Mouse (Mus musculus) erythroid progenitor cell, adult 5-6 weeks (primary cell): Measurements from ENCODE around the gene Tshz2. TPM values are rescaled to one million over a fixed set of nuclear protein-coding genes. Genes with fewer than 3 reads are reported as not detected.

Source experiments
- ATAC-seq: replicated peaks from 2 replicates; pipeline ENCODE4 v1.8.0; 2016; ENCODE audit warnings: moderate number of reproducible peaks, mild to moderate bottlenecking, moderate TSS enrichment, inconsistent platforms; ENCODE audit not compliant: poor library complexity, low FRiP score, severe bottlenecking
- total RNA-seq, 2 experiments: library from RNA; stranded (forward) in 1 of 2; stranded (reverse) in 1 of 2; fragments of 150-400 nt in 1 of 2; fragments of 186-747, 209-891 nt in 1 of 2; gene quantifications; 2 replicates each; pipeline versions ENCODE4 v1.2.3 to v1.2.4; 2015 to 2017; ENCODE audit warnings: low replicate concordance in 2 of 2

Gene Tshz2
- total RNA-seq, 2 experiments from 2014 or later = not detected

DNA sequence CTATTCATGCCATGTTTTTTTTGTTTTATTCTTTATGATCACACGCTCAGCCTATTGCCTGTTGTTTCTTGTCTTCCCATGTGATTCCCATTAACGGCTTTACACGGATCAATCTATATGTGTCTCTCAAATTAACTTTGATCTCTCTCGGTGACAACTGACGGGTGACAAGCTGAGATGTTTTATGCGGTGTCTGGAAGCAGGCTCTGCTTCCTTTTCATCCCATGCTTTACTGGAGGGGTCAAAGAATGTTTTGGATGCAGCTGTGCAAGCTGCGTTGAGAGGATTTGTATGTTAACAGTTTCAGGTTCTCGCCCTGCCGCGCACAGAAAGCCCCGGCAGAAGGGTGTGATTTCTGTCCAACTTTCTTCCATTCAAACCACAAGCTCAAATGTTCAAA is 155.1 kb downstream of the Tshz2 start:
- no peak for ATAC-seq

DNA sequence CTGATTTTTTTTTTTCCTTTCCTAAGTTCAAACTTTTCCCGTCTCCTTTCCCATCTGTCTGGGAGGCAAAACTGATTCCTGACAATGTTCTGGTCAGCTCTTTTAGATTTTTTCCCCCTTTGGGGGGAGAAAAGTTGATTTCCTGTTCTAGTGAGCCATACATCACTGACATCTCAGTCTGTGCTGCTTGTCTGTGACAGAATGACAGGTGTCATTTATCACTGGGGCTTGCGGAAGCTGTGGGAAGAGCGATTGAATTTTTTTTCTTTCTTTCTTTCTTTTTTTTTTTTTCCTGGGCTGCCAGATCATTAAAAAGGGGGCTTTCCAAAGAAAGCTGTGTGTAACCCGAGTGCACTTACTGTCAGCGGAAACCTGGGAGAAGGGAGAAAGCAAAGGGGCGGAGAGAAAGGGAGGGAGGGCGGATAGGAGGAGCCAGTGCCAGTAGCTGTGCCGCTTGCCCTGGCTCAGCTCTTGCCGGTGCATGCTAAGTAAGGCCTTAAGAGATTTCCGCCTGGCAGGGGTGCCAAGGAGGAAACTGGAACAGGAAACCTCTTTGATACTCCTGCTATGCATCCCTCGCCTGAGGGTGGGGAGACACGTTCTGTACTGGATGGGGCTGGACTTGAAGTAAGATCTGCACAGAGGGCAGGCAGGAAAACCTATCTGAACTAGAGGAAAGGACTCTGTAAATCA is 157.8 kb downstream of the Tshz2 start:
- no peak for ATAC-seq

DNA sequence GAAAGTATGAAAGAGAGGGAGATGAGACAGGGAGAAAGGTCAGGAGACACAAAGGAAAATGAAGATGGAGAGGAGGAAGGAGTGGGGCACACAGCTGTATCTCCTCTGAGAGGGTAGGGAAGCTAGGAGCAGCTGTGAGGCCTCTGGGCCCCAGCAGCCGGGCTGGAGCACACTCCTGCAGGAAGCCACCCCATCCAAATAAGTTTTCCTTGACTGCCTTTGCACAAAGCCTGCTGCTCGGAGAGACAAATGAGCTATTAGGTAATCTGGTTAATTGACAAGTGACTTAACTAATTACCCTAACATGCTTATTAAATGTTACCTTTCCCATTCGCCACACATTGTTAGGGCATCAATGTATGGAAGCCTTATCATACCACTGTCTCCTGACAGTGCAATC is 159.9 kb downstream of the Tshz2 start:
- ATAC-seq = no peak

DNA sequence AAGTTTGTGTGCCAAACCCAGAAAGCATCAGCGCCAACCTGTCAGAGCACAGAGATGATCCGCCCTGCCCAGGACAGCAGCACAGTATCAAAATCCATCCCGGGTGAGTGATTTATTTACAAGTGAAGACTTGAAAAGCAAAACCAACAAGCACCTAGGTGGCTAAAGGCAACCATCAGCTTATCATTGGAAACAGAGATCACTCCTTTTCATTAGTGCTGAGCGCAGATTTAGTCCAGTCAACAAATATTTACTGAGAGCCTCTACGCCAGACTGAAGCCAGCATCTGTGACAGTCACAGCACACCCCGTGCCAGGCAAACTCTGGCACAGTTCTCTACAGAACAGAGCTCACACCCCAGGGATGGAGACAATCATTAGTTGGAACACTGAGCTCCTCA is 169.4 kb downstream of the Tshz2 start:
- ATAC-seq = no peak

DNA sequence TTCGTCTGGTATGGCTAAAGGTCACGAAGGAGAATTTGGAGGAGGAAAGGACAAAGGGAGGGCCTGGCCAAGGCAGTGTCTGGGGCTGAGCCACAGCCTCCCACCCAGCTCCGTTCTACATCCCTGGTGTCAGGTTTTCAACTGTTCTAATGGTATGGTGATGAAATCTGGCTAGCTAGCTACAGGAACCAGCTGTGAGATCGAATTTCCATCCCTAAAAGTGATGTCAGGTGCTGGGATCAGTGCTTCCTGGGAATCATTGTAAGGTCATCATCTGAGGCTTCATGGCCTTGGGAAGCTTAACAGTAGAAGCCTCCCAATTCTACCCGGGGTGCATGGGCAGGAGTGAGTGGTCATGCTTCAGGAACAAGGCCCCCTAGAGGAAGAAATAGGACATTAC is 171.6 kb downstream of the Tshz2 start:
- ATAC-seq = no peak

DNA sequence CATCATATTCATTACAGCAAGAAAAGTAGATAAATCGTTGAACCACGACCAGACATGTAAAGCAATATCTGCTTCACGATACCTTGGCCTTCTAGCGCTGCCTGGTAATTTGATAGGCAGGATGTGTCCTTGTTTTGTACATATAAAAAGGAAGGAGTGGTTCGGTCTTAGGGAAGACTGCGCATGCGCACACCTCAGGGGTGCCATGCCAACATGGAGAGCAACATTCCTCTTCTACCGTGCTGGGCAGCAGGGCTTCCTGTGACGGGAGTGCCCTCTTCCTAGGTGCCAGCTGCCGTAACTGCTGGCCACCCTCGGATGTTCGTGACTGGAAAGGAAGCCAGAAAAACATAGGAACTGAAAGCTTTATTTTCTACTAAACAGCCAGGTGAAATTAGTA is 172.7 kb downstream of the Tshz2 start:
- no peak for ATAC-seq

DNA sequence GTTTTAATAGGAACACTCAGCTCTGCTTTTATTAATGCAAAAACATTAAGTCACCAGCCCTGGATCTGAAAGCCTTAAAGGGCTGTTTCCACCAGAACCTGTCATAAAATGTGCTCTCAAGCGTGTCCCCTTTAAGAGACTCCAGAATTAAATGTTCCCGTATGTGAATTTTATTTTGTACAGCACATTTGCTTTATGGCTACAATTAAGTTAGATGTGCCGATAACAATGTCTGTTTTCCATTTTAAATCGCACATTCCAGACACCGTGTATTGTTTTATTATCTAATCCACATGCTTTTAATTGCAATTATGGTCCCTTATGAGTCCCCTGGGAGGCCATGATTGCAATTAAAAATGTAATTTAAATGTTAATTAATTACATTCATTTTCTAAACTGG is 178.8 kb downstream of the Tshz2 start:
- no peak for ATAC-seq

DNA sequence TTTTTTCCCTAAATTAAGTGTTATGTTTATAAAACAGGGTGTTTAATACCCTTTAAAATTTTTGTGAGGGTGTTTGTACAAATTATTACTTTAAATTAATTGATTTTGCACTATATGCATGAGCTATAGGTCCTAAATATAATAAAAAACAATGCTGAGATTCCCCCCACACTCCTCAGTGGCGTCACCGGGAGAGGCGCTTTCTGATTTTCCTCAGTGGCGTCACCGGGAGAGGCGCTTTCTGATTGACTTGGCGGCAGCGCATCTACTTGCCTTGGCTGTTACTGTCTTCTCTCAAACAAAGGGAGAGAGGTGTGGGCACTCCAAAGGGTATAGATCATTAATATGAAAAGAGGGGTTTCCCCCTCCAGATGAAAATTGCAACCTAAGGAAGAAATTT is 179.2 kb downstream of the Tshz2 start:
- no peak for ATAC-seq

DNA sequence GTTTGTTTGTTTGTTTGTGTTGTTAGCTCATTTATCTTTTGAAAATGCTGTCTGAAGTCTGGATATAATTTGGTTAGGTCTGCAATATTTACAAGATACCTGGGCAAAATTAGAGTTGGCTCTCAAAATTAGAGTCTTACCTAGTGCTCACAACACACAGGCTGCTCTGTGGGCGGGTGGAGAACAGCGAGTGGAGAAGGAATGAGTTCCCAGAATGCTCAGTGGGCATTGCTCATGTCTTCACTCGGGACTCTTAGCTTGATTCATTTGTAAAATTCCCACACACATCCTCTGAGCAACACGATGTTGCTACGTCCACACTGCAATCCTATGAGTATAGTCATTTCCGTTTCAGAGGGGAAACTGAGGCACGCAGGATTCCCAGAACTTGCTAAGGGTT is 180.1 kb downstream of the Tshz2 start:
- ATAC-seq = no peak

DNA sequence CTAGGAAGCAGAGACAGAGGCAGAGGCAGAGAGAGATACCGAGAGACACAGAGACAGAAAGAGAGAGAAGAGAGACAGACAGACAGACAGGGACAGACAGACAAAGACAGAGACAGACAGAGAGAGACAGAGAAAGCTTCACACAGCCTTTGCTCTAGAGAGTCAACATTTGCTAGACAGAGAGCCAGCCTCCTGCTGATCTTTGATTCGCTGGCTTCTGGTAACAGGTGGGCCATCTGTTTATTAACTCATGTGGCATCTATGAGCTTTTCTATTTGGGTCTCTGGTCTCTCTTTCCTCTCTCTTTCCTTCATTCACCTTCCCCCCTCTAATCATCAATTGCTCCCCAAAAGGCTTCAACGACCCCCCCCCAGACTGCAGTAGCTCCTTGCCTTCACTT is 181.5 kb downstream of the Tshz2 start:
- no peak for ATAC-seq

DNA sequence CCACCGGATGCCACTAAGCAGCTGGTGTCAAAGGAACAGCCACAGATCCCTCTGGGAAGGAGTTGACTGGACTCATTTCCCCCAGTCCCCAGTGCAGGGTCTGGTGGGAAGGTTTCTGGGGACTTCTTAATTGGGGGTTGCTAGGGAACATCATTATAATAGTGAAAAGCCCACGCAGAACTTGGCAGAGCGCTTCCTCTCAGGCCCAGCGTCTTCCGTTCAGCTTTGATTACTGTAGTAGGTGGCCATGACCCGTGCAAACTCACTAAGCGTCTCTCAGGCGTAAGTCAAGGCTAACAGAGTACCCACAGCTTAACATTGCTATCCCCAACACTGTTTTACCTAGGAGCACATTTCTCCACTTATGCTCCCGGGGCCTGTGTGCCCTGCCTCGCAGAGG is 181.9 kb downstream of the Tshz2 start:
- no peak for ATAC-seq

DNA sequence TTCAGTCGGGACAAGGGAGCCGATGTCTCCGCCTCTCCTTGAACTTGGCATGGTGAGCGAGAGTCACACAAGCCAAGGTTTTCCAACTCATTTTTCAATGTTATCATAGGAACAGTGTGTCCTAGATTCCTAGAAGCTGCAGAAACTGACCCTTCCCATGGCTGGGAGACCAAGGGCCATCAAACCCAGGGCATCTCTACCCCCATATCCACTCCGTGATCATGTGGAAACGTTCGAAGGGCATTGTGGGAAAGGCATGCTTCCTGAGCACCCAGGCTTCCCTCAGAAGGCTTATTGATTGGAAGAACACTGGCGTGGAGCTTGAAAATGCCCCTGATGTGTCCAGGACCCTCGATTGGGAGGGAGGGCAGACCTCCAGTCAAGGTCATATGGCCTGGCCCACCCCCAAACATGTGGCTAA is 188.2 kb downstream of the Tshz2 start:
- no peak for ATAC-seq

DNA sequence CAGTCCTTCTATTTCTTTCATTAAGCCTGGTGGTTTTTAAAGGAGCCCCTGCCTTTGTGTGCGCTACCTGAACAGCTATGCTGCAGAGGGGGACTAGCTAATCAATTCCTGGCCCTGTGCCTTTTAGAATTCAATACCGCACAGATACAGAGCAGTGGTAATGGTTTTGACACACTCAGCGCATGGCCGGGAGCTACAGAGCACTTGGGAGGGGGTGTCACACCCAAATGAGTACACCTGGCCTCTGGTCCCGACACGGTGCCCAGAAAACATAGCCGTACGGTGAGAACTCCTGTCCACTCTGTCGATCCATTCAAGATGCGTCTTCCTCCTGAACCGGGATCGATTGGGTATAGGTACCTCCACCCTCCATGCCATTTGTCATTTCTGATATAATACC is 193.1 kb downstream of the Tshz2 start:
- ATAC-seq = no peak

DNA sequence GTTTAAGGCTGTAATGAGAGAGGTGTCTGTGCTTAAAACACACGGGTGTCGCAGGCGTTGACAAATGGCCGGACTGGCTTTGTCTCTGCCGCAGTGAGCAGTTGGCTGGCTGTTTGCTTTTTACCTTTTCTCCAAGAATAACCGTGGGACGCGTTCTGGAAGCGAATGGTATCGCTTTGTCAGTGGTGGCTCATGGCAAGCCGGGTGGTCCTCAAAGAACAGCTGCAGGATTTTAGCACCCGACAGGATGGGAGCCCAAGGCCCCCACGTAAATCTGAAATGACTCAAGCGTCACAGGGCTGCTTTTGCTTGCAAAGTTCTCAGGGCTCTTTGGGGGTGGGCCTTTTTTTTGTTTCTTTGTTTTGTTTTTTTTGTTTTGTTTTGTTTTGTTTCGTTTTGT is 193.5 kb downstream of the Tshz2 start:
- ATAC-seq = no peak

DNA sequence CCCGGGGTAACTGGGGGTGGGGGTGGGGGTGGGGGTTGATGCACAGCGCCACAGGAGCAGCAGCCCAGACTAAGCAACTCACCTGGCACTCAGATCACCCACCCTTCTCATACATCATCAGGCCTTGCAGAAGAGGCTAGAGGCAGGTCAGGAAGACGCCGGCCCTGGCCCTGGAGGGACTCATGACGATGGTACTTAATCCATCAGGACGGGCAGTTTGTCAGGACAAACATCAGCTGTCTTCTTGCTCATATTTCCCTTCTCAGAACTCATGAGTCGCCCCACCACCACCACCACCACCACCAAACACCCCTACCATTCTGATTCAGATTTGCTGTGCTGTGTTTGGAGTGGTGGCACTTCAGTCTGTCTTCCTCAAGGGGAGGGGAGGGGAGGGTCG is 194.0 kb downstream of the Tshz2 start:
- no peak for ATAC-seq

DNA sequence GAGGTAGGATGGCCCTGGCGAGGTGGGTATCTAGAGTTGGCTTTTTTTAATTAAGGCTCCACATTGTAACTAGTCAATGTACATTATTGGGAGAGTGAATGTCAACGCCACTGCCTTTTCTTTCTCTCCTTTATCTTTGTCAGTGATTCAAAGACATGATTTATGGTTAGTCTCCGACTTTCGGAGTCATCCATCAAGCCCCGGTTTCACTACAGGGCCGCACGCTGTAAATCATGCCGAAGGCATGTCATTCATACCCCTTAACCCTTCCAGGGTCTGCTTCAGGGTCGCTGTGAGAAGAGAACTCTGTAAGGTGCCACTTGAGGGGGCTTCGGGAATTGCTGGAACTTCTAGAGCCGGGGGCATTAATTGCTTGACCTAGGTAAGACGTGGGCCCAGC is 199.4 kb downstream of the Tshz2 start:
- ATAC-seq = no peak

DNA sequence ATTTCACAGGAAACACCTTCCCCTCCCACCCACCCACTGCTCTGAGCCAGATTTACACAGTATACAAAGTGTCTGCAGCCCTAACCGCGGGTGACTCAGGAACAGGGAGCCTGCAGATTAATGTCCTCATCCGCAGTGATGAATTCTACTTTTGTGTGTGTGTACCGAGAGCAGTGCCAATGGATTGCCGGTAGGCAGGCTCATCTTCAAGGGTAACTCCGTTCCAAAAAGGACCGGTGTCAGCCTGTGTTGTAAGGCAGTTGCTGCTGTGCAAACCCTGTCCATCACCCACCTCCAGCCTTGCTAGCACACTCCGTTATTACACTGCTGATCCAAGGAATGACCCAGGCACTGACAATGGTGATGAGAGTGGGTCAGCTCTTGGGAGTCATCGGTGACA is 200.8 kb downstream of the Tshz2 start:
- no peak for ATAC-seq

DNA sequence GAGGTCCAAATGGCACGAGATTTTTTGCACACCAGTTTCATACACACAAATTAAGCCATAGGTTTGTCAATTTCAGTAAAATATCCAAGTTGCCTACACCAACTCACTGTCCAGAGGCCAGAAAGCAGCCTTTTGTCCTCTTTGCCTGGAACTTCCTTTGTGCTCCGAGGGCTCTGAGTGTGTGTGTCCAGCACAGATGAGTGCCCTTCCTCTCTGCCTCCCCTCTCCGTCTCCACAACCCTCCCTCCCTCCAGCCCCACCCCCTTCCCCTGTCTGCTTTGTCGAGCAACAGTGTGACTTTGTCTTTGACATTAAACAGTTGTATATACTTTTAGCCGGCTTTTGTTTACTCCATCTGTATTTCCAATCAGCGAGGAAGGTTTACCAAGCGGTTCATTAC is 201.8 kb downstream of the Tshz2 start:
- ATAC-seq = no peak

DNA sequence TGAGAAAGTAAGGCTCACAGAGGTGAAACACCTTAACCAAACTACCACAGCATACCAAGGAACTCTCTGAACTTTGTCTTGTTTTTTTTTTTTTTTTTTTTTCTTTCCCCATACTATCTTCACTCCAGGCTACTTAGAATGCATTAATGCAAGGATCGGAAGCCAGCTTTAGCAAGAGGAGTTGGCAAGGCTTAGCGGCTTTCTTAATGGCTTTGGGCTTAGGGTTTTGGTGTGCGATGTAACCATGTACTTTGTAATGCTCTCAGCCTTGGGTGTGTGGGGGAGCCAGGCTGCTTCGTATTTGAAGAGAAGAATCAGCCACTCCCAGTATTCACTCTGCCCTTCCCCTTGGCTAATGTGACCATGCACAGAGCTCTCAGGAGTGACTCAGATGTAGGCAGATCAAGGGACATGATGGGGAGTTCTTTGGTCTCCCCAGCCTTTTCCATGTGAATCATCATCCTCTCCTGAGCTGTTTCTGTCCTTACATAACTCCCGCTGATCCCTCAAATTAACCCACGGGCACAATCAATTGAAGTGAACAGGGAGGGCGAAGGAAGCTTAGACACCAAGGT is 204.3 kb downstream of the Tshz2 start:
- no peak for ATAC-seq

DNA sequence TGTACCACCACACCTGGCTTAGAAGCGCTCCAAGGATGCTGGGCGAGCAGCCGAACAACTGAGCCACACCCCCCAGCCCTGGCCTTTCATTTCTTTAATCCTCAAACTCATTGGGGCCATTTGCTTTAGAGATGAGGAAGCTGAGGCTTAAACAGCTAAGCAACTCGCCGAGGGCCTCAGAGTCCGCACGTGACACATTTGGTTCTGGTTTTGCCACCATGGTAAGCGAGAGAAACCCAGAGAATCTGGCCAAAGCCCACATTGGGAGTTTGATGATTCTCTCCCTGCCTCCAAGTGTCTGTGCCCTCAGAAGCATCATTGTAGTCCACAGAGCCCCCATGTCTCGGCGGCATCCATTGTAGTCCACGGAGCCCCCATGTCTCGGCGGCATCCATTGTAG is 205.7 kb downstream of the Tshz2 start:
- no peak for ATAC-seq

DNA sequence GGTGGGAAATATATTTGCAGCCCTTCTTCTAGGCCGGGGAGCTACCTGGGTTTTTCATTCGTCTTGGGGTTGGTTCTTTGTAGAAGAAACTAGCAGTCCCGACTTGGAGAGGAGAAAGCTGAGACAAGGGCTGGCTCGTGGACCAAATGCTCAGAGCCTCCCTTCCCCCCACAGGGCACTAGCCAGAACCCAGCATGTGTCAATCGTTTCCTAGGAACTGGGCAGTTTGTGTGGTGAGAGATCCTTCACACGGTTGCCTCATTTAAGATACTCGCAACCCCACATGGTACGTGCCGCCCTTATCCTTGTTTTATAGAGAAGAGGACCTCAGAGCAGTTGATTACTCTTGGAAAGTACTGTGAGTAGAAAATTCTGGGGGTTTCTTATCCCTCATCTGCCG is 208.6 kb downstream of the Tshz2 start:
- no peak for ATAC-seq

DNA sequence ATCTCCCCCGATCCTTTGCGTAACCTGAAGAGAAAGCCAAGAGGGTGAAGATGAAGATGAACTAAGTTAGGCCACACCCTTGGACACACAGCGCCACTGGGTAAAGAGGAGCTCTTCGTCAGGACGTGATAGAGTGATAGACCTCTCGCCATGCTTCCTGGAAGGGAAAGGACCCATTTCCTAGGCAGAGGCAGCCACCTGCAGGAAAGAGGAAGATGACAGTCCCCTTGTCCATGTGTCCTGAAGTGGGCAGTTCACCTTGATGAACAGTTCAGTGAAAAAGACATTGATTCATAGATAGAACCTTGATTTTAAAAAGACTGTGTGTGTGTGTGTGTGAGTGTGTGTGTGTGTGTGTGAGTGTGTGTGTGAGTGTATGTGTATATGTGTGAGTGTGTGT is 209.7 kb downstream of the Tshz2 start:
- no peak for ATAC-seq
